Mouse (Mus musculus) forebrain, embryonic 13.5 days (tissue): ENCODE measurements at regions not wholly inside any gene's neighbourhood (a gene's known extent, or its start where the extent isn't known, plus 50 kb on each side); places are given as distances from the start of the nearest gene placed in this dataset. TPM values are rescaled to one million over a fixed set of nuclear protein-coding genes. Genes with fewer than 3 reads are reported as not detected.

Experiments
- ATAC-seq: fragments of 200-750 bp; cut with Nextera tagmentation; 2 replicates; pipeline ENCODE4 v1.8.0; 2017
- H3K27ac ChIP-seq: fragments of 300-500 bp; sonication (generic); 2 replicates; pipeline ENCODE4 v1.5.1; 2015; ENCODE audit warnings: inconsistent platforms, mild to moderate bottlenecking, moderate library complexity
- H3K27me3 ChIP-seq: fragments of 300-500 bp; sonication (generic); 2 replicates; pipeline ENCODE4 v1.6.1; 2015; ENCODE audit warnings: mild to moderate bottlenecking, inconsistent platforms
- H3K36me3 ChIP-seq: fragments of 300-500 bp; sonication (generic); 2 replicates; pipeline ENCODE4 v1.6.1; 2015; ENCODE audit warnings: mild to moderate bottlenecking, inconsistent platforms; ENCODE audit not compliant: poor library complexity, severe bottlenecking
- H3K4me1 ChIP-seq: fragments of 300-500 bp; sonication (generic); 2 replicates; pipeline ENCODE4 v1.6.1; 2015; ENCODE audit warnings: inconsistent platforms
- H3K4me2 ChIP-seq: fragments of 300-500 bp; sonication (generic); 2 replicates; pipeline ENCODE4 v1.6.1; 2015; ENCODE audit warnings: inconsistent platforms, mild to moderate bottlenecking, moderate library complexity
- H3K4me3 ChIP-seq: fragments of 300-500 bp; sonication (generic); 2 replicates; pipeline ENCODE4 v1.5.1; 2015; ENCODE audit warnings: mild to moderate bottlenecking, inconsistent platforms
- H3K9ac ChIP-seq: fragments of 300-500 bp; sonication (generic); 2 replicates; pipeline ENCODE4 v1.6.1; 2015; ENCODE audit warnings: mild to moderate bottlenecking, inconsistent platforms
- H3K9me3 ChIP-seq: fragments of 300-500 bp; sonication (generic); replicated peaks from 2 replicates; pipeline ENCODE4 v1.6.1; 2016; ENCODE audit warnings: inconsistent platforms
- WGBS: fragments of 180-500 bp; shearing (Covaris S2); methylation state at CpG from one replicate; pipeline ENCODE4 v1.1.7; 2015; 5-methylcytosine and 5-hydroxymethylcytosine counted together
- microRNA-seq: library from miRNA; unstranded; fragments of <30 nt; microRNA quantifications from one replicate; pipeline ENCODE4, GENCODE M21; 2016

DNA sequence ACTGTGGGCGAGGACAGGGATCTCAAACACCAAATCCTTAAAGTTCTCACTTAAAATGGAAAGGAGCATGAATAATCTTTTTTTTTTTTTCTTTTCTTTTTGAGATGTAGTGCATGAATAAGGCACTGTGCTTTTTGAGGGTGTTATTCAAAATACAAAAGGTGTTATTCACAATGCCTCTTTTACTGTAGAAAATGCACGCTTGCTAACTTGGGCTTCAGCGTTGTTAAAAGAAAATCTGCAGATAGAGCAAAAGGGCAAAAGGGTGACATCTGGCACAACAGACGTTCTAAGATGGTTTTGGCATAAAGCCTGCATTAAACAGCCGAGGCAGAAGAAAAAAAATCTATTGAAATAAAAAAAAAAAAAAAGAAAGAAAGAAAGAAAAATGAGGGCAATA is 651.5 kb upstream of the Lrrn3 start:
- peaks cover 15% of the 10 kb centered on the region for H3K4me1 ChIP-seq
- H3K9ac ChIP-seq = no peak overlapping the region
- no peaks in the 10 kb centered on the region for H3K9me3 ChIP-seq
- WGBS = 12% methylated on average over 5 of the region's 5 CpGs
- no peak overlapping the region for H3K4me2 ChIP-seq
- no peak overlapping the region for H3K4me3 ChIP-seq
- peak overlapping the region; percentile 68; the same call in 1 of the 2 replicates for H3K27ac ChIP-seq
- H3K36me3 ChIP-seq = no peaks in the 10 kb centered on the region
- no peaks in the 10 kb centered on the region for H3K27me3 ChIP-seq
- ATAC-seq = peak; percentile 77

- WGBS = 16% methylated on average over 1 of the region's 1 CpGs
- no peak overlapping the region for H3K4me3 ChIP-seq
- H3K4me1 ChIP-seq = no peaks in the 10 kb centered on the region
- no peak for ATAC-seq
- H3K9me3 ChIP-seq = no peaks in the 10 kb centered on the region
- H3K9ac ChIP-seq = no peak overlapping the region
- no peak overlapping the region for H3K27ac ChIP-seq
- no peak overlapping the region for H3K4me2 ChIP-seq
- no peaks in the 10 kb centered on the region for H3K36me3 ChIP-seq
- no peaks in the 10 kb centered on the region for H3K27me3 ChIP-seq
Measured at GRCm38 (mm10) chr12:42100189-42100588, 614.0 kb upstream of the Lrrn3 start.

- no peak overlapping the region for H3K9ac ChIP-seq
- ATAC-seq = no peak
- H3K4me3 ChIP-seq = no peak overlapping the region
- H3K36me3 ChIP-seq = no peaks in the 10 kb centered on the region
- H3K27me3 ChIP-seq = no peaks in the 10 kb centered on the region
- H3K4me2 ChIP-seq = no peak overlapping the region
- no peaks in the 10 kb centered on the region for H3K4me1 ChIP-seq
- no peak overlapping the region for H3K27ac ChIP-seq
- WGBS = 94% methylated on average over 4 of the region's 4 CpGs
- no peaks in the 10 kb centered on the region for H3K9me3 ChIP-seq
Measured at GRCm38 (mm10) chr12:42070401-42070800, 584.2 kb upstream of the Lrrn3 start.

DNA sequence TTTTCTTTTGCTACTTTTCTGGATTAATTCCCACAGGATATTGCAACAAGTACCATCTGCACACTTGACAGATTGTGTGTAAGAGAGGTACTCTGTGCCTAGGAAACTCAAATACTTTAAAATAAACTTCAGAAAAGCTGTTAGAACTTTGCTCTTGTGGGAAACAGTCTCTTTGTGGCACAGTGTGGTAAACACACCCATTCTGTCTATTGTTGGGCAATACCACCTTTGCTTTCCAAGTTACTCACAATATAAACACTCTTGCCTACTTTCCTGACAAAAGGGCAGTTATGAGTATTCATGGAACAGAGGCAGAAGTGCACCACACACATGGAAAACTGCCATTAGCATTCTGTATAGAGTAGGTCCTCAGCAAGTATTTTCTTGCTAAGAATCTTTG is 577.5 kb upstream of the Lrrn3 start:
- Histone ChIP-seq H3K9ac (no peak overlapping the region), H3K4me1 (no peaks in the 10 kb centered on the region), H3K9me3 (no peaks in the 10 kb centered on the region), H3K36me3 (no peaks in the 10 kb centered on the region), H3K4me2 (no peak overlapping the region), H3K27me3 (no peaks in the 10 kb centered on the region), H3K27ac (no peak overlapping the region), H3K4me3 (no peak overlapping the region)
- no peak for ATAC-seq

GRCm38 (mm10) chr12:42049056-42049455 is 562.8 kb upstream of the Lrrn3 start:
- no peak overlapping the region for H3K4me2 ChIP-seq
- H3K27me3 ChIP-seq = no peaks in the 10 kb centered on the region
- no peak overlapping the region for H3K4me3 ChIP-seq
- no peak overlapping the region for H3K27ac ChIP-seq
- no peaks in the 10 kb centered on the region for H3K4me1 ChIP-seq
- WGBS = 59% methylated on average over 1 of the region's 1 CpGs
- H3K9me3 ChIP-seq = no peaks in the 10 kb centered on the region
- H3K9ac ChIP-seq = no peak overlapping the region
- no peak for ATAC-seq
- H3K36me3 ChIP-seq = no peaks in the 10 kb centered on the region

- WGBS = 68% methylated on average over 2 of the region's 2 CpGs
- H3K27me3 ChIP-seq = no peaks in the 10 kb centered on the region
- no peak overlapping the region for H3K9ac ChIP-seq
- no peaks in the 10 kb centered on the region for H3K4me1 ChIP-seq
- no peak overlapping the region for H3K4me2 ChIP-seq
- H3K4me3 ChIP-seq = no peak overlapping the region
- no peak overlapping the region for H3K27ac ChIP-seq
- no peaks in the 10 kb centered on the region for H3K9me3 ChIP-seq
- ATAC-seq = no peak
- H3K36me3 ChIP-seq = no peaks in the 10 kb centered on the region
Measured at GRCm38 (mm10) chr12:42027874-42028273, 541.6 kb upstream of the Lrrn3 start.

- no peak overlapping the region for H3K4me3 ChIP-seq
- H3K27me3 ChIP-seq = no peaks in the 10 kb centered on the region
- WGBS = 71% methylated on average over 1 of the region's 1 CpGs
- no peaks in the 10 kb centered on the region for H3K36me3 ChIP-seq
- H3K27ac ChIP-seq = no peak overlapping the region
- no peak overlapping the region for H3K4me2 ChIP-seq
- H3K4me1 ChIP-seq = no peaks in the 10 kb centered on the region
- no peak for ATAC-seq
- H3K9me3 ChIP-seq = no peaks in the 10 kb centered on the region
- no peak overlapping the region for H3K9ac ChIP-seq
Measured at GRCm38 (mm10) chr12:42017506-42017905, 531.3 kb upstream of the Lrrn3 start.

DNA sequence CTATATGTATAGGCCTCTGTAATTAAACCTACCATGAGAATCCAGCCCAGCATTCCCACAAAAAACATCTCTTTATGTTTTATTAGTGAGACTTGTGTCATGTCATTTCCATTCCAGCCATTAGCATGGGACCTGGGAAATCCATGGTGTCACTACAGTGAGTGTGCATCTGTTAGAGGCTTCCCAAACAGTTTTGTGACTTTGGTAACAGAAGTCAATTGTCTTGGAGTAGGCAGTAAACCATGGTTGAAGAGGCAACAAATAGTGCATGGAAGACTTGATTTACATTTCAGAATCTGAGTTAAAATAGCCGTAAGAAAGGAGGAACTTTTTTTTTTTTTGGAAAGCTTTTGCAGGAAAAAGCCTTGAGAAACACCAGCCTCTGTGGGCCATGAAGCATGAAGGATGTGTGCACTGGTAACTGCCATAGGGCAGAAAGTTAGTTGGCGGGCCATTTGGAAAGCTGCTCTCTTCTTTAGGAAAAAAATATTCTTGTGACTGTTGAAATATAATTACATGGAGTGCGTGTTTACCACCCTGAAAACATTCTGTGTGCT is 522.7 kb upstream of the Lrrn3 start:
- H3K27ac ChIP-seq = no peak overlapping the region
- no peak overlapping the region for H3K9ac ChIP-seq
- no peak overlapping the region for H3K4me2 ChIP-seq
- H3K4me1 ChIP-seq = no peaks in the 10 kb centered on the region
- H3K4me3 ChIP-seq = no peak overlapping the region
- no peaks in the 10 kb centered on the region for H3K9me3 ChIP-seq
- H3K27me3 ChIP-seq = no peaks in the 10 kb centered on the region
- WGBS = 91% methylated on average over 3 of the region's 3 CpGs
- no peaks in the 10 kb centered on the region for H3K36me3 ChIP-seq
- no peak for ATAC-seq

- 84% methylated on average over 2 of the region's 2 CpGs for WGBS
- Histone ChIP-seq H3K9ac (no peak overlapping the region), H3K4me3 (no peak overlapping the region), H3K4me1 (no peaks in the 10 kb centered on the region), H3K9me3 (no peaks in the 10 kb centered on the region), H3K27me3 (no peaks in the 10 kb centered on the region), H3K36me3 (no peaks in the 10 kb centered on the region), H3K4me2 (no peak overlapping the region), H3K27ac (no peak overlapping the region)
- no peak for ATAC-seq
Measured at GRCm38 (mm10) chr12:42006912-42007311, 520.7 kb upstream of the Lrrn3 start.

Small RNAs in the stretch of these regions (microRNA-seq; reads per million reads assigned to microRNA genes)
- not detected for gene Gm25248
